Mouse (Mus musculus) cerebellum, adult 9-11 months (tissue): ENCODE data around the gene Slc7a6.
A peak's percentile ranks its signal among the peaks of the same experiment; 100 is the strongest.

Source experiments
- DNase-seq: peaks from one replicate; pipeline ENCODE4 v3.0.0; 2022

Gene Slc7a6

DNA sequence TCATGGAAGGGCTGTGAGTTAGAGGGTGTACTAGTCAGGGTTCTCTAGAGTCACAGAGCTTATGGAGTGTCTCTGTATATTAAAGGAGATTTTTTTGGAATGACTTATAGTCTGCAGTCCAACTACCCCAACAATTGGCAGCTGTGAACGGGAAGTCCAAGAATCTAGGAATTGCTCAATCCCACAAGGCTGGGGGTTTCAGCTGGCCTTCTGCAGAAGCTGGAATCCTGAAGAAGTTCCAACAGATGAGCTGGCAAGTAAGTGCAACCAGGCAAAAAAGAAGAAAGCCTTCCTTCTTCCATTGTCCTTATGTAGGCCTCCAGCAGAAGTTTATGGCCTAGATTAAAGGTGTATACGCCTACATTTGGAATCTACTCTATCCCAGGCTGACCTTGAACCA, 23.3 kb upstream of the Slc7a6 start:
- no peak for DNase-seq

DNA sequence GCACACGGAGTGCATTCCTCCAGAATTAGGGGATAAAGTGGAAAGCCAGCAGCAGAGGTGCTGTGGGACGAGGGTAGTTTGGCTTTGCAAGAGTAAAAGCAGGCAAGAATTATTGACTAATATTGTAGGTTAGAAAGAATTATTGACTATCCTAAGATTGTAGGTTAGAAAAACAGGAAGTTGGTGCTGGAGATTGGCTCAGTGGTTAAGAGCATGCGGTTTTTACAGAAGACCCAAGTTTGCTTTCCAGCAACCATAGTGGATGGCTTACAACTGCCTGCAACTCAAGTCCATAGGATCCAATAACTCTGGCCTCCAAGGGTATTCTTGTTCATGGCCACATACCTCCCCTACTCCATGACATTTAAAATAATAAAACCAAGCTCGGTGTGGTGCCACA, 22.6 kb upstream of the Slc7a6 start:
- no peak for DNase-seq

DNA sequence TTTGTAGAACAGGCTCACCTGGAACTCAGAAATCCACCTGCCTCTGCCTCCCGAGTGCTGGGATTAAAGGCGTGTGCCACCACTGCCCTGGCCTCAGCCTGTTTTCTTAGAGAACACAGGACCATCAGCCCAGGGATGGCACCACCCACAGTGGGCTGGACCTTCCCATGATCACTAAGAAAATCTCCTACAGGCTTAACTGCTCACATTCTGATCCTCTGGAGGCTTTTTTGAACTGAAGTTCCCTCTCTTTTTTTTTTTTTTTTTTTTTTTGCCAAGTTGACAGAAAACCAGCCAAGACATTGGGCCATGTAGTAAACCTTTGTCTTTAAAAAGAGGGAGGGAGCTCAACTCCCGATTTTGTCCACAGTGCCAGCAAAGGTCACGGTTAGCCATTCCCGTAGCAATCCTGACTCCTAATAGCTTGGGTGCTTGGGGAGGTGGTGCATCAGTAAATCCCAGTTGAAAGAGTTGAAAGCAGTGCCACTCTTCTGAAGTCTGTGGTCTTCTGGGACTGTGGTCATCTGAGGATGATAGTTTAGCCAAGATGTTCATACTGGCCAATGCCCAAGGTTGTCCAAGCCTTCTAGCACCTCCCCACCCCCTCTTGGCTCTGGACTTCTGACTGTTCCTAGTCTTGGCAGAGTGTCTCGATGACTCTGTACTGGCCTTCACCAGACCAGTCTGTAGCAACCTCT, 20.6 kb upstream of the Slc7a6 start:
- DNase-seq, result no peak

DNA sequence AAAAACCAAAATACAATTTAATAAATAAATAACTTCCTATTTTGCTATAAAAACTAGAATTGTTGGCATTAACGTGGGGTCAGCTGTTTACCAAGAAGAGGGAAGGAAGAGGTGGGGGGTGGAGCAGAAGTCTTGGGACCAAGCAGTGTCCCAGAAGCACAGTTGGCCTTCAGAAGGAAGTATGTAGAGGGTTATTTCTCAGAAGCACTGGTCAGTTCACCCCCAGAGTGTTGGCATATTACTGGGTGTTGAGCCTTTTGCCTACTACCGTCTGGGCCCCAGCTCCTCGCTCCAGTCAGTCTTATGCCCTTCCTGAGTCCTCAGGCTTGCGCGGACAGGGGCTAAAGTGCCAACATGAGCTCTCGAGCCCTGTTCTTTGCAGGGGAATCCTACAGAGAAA, 19.6 kb upstream of the Slc7a6 start:
- no peak for DNase-seq

DNA sequence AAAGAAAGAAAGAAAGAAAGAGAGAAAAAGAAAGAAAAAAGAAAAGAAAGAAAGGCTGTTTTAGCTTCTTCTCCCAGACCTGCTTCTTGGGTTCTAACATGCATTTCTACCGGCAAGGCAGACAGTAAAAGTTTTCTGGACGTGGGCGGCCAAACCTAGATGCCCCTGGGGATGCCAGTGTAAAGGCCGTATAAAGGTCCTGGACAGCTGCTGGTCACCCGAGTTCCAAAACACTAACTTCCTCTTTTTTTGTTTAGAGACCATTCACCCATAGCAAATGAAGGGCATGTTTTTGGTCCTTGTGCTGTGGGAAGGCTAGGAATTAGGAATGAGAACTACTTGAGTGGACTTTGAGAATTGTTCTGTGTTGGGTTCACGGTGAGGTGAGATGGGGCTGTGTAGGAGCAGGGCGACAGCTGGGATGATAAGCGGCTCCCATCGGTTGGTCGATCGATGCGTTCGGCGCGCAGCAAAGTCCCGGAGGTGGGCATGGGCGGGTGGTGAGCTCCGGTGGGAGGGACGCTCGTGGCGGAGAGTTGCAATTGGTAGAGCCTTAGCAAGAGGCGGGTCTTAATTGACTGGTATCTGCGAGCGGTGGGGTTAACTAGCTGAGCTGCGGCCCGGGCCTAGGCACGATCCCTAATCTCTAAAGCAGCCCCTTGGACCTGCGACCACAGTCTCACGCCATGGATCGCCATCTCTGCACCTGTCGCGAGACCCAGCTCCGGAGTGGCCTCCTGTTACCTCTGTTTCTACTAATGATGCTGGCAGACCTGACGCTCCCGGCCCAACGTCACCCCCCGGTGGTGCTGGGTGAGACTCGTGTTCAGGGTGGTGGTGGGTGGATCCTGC, 18.6 kb upstream of the Slc7a6 start, which contains the start of gene Pla2g15:
TSS of gene Pla2g15 (plus strand) at position 599 of the 852 bp plus-strand sequence.
- DNase-seq, result peak; percentile 90

DNA sequence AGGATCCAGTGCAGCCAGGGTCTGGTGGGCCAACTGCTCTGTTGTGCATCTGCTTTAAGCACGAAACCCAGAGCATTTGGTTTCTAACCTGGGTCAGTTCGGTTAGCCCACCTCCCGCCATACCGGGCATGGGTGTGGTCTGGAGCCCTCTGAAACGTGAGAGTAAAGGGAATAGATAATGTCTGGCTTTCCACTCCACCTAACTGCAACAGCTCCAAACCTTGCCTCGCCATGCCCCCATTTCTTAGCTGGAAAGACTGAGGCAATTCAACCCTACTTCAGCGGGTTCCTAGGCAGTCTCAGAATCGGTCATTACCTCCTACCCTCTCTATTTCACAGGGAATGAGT, 18.0 kb upstream of the Slc7a6 start:
- DNase-seq, result no peak

DNA sequence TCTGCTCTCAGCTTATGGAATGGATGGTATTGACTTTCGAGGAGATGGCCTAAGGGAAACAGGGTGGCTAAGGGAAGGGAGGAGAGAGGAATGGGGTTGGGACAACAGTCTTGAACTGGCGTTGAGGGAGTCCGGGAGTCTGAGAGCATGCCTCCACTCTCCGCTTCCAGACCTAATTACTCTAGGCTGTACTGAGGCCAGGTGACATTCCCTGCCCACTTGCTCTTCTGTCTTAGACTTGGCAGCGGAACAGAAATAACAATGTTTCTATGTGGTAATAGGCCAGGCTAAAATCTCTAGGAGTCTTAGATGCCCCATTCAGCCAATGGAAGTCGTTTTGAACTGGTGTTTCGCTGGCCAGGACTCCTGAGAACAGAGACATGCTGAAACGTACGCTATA, 17.6 kb upstream of the Slc7a6 start:
- no peak for DNase-seq

DNA sequence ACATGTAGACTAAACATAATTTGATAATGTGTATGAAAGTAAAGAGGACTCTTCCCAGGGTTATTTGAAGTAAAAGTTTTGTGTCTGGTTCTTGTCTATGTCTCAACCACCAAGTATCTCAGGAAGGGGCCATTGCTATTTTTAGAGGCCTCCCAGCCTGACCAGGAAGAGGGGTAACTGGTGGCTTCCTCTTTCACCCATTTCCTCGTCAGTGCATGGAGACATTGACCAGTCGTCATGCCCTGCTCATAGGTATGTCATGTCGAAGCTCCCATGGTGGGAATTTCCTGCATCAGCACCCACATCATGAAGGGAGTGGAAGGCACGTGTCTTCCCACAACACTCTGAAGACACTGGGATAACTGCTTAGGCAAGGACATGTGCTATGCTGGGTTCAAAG, 15.8 kb upstream of the Slc7a6 start:
- no peak for DNase-seq

DNA sequence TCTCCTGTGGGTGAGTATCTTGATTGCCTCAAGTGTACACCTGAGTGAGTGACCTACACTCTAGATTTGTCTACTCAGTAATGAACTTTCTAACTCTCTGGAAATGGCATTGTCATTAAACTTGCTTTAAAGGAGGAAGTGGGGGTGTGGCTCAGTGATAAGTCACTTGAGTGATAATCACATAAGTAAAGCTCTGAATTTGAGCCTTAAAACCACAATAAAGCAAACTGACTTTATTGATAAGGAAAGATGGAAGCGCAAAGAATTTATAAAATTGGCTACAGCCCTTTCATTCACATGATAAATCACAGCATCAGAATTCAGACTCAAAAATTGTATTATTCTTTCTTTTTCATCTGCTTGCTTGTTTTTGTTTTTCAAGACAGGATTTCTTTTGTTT, 11.2 kb upstream of the Slc7a6 start:
- no peak for DNase-seq

DNA sequence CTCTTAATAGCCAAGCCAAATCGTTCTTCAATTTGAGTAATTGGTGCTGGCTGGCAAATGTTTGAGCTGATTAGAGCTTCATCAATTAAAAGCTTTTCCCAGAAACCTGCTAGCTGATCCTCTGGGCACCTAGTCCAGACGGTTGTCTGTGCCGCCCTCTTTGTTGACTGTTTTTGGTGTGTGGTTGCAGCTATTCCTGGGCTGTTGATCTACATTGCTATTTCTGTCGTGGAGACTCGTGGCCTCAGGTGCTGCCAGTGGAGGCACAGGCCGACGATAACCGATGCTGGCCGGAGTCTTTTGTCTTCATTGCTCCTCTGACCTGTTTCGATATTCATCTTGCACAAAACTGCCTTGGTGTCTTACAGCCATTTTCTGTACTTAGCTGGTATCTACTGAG, 10.3 kb upstream of the Slc7a6 start:
- no peak for DNase-seq

DNA sequence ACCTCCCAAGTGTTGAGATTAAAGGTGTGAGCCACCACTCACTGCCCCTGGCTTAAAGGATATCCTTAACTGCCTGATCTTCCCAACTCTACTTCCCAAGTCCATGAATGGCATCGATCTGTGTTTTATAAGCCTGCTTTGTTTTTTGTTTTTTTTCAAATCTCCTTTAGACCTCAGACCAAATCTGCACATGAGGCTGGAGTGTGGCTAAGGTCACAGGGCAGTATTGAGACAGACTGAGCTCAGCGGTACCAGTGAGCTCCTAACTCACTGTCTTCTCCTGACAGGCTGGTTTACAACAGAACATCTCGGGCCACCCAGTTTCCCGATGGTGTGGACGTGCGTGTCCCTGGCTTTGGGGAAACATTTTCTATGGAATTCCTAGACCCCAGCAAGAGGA, 8.8 kb upstream of the Slc7a6 start:
- DNase-seq, result no peak

DNA sequence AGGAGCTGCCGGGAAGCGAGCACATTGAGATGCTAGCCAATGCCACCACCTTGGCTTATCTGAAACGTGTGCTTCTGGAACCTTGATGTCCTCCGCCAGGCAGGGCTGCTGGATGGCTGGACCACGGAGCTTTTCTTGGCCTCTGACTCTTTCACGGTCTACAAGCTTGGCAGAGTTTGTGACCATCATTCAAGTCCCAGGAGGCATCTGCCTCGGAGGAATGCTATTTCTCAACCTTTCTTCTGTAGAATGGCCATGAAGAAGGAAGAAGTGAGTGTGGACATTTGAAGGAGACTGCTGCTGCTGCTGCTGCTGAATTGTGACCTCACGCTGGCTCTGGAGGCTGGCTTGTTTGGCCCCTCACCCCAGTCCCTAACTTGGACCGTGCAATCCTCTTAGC, 5.4 kb upstream of the Slc7a6 start:
- no peak for DNase-seq

DNA sequence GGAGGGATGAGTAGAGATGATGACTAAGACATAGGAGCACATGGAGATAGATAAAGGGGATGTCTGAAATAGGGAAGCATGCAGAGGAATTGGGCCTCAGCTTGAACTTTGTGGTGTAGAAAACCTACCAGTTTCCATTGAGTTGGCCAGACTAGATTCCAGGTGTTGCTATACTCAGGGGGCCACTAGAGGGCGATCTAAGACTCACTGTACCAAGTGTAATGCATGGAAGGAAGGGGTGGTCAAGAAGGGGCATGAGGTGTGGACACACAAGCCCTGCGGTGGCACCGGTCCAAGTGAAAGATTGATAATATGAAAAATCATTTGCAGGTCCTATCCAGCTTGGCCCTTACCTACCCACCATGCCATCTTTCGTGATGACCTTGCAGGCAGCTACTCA, 3.2 kb upstream of the Slc7a6 start:
- DNase-seq, result peak; percentile 67

DNA sequence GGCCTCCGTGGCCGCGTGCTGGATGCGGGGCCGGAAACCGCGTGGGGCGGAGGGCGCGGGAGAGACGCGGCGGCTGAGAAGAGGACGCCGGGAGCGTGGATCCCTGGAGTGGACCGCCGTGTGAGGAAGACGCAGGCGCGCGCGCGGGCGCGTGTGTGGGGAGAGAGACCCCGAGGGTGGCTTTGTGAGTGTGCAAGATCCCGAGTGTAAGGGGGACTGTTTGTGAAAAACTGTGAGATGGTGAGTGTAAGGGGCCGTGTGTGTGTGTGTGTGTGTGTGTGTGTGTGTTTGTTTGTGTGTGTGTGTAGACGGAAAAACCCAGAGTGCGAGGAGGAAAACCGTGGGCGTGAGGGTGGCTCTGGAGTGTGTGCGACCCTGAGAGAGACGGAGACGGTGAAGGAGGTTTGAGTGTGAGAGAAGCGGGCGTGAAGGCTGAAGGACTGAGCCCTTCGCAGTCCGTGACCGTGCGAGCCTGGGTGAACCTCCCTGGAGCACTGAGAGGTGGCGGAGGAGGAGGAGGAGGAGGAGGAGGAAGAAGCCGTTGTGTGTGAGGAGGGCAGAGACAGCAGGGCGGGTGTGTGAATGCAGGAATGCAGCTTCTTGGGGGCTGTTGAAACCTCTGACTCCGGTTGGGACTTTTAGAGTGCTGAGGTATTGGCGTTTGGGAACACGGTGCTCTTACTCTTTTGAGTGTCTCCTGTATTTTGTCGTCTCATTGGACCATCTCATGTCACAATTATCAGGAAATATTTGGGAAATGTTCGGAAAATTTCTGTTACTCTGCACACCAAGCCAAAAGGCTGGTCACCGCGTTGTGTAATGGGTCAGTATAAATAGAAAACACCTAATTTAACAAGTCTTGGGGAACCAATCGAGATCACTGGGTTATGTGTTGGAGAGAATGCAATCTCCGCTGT, 618 bp downstream of the Slc7a6 start:
- peak; percentile 60 for DNase-seq

DNA sequence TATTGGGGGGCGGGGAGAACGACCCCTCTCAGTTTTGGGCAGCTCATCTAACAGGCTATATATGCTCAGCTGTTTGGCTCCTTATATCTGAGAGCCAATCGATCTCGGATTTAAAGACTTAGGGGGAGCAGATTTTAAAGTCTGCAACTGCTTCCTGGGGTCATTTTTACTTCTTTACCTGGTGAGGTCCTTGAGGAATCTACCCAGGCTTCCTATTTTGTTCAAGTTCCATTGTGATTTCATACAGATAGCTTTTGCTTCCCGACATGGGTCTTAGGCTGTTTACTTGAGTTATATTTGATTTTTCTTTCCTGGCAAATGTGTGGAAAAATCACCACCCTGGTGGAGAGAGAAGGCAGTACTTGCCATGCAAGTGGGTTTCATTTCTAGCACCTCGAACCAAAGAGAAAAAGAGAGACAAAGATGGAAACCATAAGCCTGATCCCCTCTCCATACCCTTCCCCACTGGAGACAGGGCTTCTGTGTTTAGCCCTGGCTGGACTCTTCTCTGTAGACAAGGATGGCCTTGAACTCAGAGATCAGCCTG, 1.4 kb downstream of the Slc7a6 start:
- no peak for DNase-seq

DNA sequence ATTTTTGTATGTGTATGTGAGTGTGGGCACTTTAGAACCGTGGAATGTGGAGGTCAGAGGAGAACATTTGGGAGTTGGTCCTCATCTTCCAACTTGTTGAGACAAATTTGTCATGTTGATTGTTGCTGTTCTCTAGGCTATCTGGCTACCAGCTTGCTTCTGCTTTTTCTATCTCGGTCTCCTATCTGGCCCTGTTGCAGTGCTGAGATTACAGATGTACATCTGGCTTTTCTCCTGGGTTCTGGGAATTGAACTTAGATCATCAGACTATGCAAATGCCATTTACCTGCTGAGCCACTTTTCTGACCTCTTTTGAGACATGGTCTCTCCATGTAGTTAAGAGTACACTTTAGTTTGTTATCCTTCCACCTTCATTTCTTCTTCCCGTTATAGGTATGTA, 4.9 kb downstream of the Slc7a6 start:
- DNase-seq, result no peak

DNA sequence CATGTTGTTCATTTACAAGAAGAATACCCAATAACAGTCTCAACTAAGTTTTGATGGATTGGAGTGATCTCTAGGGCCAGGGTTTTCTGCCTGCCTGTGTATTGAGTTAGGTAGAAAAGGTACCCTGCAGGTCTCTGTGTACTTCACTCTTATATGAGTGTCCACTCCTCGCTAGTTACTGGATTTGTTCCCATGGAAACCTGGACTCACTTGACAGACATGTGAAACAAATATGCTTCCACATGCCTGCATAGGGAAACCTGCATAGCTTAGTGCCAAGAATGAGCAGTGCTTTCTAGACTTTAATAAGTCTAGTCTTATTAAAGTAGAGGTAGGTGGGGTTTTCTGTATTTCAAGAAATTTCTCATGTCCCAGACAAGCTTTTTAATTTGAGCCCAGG, 8.2 kb downstream of the Slc7a6 start:
- DNase-seq, result no peak

DNA sequence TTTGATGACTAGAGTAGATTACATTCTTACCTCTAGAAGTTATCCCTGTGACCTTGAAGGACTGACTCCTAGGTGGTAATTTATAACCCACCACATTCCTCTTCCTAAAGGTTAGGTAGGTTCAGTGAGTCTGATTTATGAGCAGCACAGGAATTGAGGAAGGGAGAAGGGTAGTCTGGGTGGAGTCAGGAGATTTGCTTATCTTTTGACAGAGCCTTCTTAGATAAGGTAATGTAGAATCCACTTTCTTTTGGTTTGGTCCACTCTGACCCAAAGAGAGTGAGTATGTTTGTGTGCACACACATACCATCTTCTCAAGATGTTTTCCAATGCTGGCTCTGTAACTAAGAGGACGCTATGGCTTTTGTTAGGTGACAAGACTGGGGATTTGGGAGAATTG, 8.9 kb downstream of the Slc7a6 start:
- DNase-seq, result no peak

DNA sequence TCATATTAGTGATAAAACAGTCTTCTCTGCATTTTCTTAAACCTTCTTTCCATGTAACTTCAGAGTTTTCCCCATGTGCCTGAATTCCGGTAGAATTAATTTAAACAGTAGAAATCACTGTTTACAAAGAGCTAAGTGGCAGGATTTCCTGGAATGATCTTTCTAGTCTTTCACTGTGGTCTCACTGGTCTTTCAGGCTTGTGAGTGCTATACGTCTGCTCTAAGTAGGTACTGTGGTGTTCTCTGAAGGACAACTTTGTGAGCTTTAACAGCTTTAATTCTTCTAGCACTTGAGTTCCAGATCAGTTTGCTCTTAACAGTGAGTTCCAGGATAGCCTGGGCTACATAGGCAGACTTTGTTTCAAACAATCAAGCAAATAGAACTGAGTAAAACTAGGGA, 9.8 kb downstream of the Slc7a6 start:
- no peak for DNase-seq

DNA sequence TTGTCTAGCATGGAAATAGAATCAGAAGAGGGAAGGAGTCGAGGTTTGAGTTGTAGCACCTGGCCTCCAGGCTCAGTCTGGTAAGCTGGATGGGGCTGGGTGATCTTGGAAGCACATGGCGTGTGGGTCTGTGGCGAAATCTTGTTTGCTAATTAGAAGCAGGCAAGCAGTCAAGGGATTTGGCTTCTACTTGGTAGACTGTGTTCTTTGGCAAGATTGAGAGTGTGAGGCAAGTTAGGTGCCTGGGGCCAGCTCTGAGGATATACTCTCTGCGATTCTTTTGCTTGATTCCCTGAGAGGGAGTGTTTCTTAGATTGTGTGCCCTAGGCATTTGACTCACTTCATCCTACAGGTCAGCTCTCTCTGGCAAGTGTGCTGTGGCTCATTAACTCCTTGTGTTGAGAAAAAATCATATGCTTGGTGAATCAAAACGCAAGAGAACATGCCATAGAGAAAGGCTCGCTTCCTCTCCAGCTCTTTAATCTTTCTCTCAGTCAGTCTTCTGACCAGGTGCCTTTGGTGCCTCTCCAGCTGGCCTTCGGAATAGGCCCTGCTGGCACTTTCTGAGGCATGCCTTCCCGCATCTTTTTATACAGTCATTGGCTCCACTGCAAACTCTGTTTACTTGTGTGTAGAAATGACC, 17.1 kb downstream of the Slc7a6 start:
- DNase-seq, result peak; percentile 40

DNA sequence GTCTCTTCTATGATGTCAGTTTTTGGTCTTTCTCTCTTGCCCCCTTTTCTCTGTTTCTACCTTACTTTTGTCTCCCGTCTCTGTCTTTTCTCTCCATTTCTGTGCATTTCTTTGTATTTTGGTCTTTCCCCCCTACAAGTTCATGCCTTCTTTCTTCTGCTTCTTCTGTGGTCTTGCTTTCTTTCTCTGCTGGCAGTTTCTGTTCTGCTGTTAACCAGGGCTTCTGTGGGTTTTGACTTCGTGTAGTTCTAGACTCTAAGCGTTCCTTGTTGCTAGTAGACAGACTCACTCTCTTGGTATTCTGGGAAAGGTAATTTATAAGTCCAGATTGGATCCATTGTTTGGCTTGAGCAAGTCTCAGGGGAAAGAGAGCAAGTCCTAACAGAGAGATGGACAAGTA, 17.7 kb downstream of the Slc7a6 start:
- no peak for DNase-seq

DNA sequence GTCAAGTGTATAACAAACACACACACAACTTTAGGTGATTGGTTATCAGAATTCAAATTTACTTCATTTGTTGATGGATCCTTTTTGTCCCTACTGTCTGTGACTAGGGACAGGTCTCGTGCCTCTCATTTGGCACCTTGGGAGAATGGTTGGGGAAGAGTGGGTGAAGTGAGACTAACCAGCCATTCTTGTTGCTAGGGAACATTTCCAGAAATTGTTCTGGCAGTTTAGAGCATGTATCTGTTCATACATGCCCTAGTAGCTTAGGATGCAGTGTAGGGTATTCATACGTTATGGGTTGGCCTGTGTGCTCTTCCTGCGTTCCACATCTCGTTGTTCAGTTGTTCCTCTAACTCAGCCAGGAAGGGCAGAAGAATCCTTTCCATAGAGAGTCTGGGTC, 20.5 kb downstream of the Slc7a6 start:
- no peak for DNase-seq

DNA sequence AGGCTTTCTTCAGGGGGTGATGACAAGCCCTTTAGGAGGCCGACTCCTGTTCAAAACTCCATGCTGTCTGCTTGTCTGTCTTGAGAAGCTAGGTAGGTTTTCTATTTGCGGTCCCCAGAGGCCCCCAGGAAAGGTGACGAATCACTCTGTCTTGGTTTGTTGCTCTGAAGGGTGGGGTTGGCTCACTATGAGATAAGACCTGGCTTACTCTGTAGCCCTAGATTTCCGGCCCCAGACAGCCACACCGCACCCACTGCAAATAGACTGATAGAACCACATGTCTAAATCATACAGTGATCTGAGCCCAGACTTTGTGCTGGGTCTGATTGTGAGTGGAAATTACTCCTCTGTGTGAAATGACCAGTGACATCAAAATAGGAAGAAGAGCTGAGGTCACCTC, 23.0 kb downstream of the Slc7a6 start:
- no peak for DNase-seq
